Mouse (Mus musculus): ENCODE measurements around the gene Rplp0.

- TF ChIP-seq POLR2A (IDR thresholded peaks at IDR 0.05; ENCODE audit: extremely low read depth, insufficient read depth, low read length) (no peak), CTCF (IDR thresholded peaks at IDR 0.05; ENCODE audit: low read depth, low read length) (no peak)
Measured at GRCm38 (mm10) chr5:115516081-115516907, 43.0 kb upstream of the Rplp0 start.

Measured in liver, adult 2 months (tissue).